Mouse (Mus musculus) MEL (cell line): ENCODE measurements around the gene Hsd3b7.

ENCODE experiments used
- CHD2 ChIP-seq: IDR thresholded peaks from 2 replicates; pipeline ENCODE4 v1.6.1; 2011; ENCODE audit warnings: low read length, improper control_type of control experiment
- CTCF ChIP-seq, 3 experiments: IDR thresholded peaks in 2 of 3; conservative IDR thresholded peaks in 1 of 3; 2 replicates each; pipeline ENCODE4 v1.5.1; 2011 to 2012; ENCODE audit warnings: low read length in 3 of 3, low read depth in 2 of 3, mild to moderate bottlenecking in 2 of 3, improper control_type of control experiment in 1 of 3, inconsistent platforms in 1 of 3, mixed read lengths in 1 of 3, moderate library complexity in 1 of 3; ENCODE audit not compliant: control insufficient read depth in 1 of 3, insufficient read depth in 1 of 3, poor library complexity in 1 of 3, severe bottlenecking in 1 of 3
- ELF1 ChIP-seq: IDR thresholded peaks from 2 replicates; pipeline ENCODE4 v1.6.1; 2014; ENCODE audit warnings: low read depth, mild to moderate bottlenecking, inconsistent platforms, low read length, improper control_type of control experiment, moderate library complexity
- EP300 ChIP-seq, 2 experiments: IDR thresholded peaks; 2 replicates each; pipeline ENCODE4 v1.6.1; 2011; ENCODE audit warnings: improper control_type of control experiment in 2 of 2, low read length in 2 of 2, low read depth in 1 of 2, mild to moderate bottlenecking in 1 of 2
- JUND ChIP-seq: IDR thresholded peaks from 2 replicates; pipeline ENCODE4 v1.6.1; 2011; ENCODE audit warnings: low read depth, mild to moderate bottlenecking, improper control_type of control experiment, low read length
- MAX ChIP-seq: IDR thresholded peaks from 2 replicates; pipeline ENCODE4 v1.6.1; 2011; ENCODE audit warnings: low read length, improper control_type of control experiment
- MYC ChIP-seq: IDR thresholded peaks from 2 replicates; pipeline ENCODE4 v1.6.1; 2011; ENCODE audit warnings: low read depth, mild to moderate bottlenecking, low read length, improper control_type of control experiment, moderate library complexity
- NRF1 ChIP-seq: IDR thresholded peaks from 2 replicates; pipeline ENCODE4 v1.6.1; 2014; ENCODE audit warnings: low read depth, mild to moderate bottlenecking, inconsistent platforms, low read length, improper control_type of control experiment, moderate library complexity; ENCODE audit not compliant: poor library complexity, insufficient read depth, severe bottlenecking
- POLR2A ChIP-seq, 2 experiments: IDR thresholded peaks; 2 replicates each; pipeline ENCODE4 v1.6.1; 2011 to 2012; ENCODE audit warnings: low read length in 2 of 2, mild to moderate bottlenecking in 2 of 2, control low read depth in 1 of 2, improper control_type of control experiment in 1 of 2, low read depth in 1 of 2, moderate library complexity in 1 of 2; ENCODE audit not compliant: control insufficient read depth in 1 of 2, insufficient read depth in 1 of 2, poor library complexity in 1 of 2
- POLR2AphosphoS2 ChIP-seq: IDR thresholded peaks from 2 replicates; pipeline ENCODE4 v1.6.1; 2011; ENCODE audit warnings: low read length, improper control_type of control experiment
- TBP ChIP-seq: IDR thresholded peaks from 2 replicates; pipeline ENCODE4 v1.8.0; 2011; ENCODE audit warnings: low read depth, low read length, improper control_type of control experiment
- USF1 ChIP-seq: IDR thresholded peaks from 2 replicates; pipeline ENCODE4 v1.6.1; 2014; ENCODE audit warnings: low read depth, mild to moderate bottlenecking, inconsistent platforms, low read length, improper control_type of control experiment, moderate library complexity
- USF2 ChIP-seq, 2 experiments: IDR thresholded peaks; 2 replicates each; pipeline ENCODE4 v1.6.1; 2011 to 2012; ENCODE audit warnings: improper control_type of control experiment in 2 of 2, low read length in 2 of 2, borderline replicate concordance in 1 of 2, inconsistent platforms in 1 of 2, low read depth in 1 of 2, mild to moderate bottlenecking in 1 of 2; ENCODE audit not compliant: insufficient read depth in 1 of 2

DNA sequence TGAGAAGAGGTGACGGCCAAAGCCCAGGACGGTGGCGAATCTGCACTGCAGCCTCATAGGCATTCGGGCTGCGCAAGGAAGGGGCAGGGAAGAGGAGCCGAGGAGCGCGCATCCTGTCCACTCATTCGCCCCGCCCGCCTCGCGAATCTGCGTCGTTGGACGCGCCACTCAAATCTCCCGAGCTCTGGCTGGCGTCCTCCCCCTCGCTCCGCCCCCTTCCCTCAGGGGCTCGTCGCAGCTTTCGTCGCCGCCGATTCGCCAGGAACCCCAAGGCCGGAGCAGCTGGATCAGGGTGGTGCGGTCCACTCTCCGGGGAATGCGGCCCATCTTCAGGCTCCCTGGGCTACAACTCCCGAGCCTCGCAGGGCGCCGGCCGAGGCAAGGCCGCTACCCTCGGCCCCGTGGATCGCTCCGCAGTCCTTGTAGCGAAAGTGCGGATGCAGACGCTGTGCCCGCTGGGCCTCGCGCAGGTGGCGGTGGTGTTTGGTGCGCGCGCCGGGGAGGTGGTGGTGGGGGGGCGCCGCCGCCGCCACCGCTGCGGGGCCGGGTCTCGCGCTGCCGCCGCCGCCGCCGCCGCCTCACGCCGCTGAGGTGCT lies 23.4 kb upstream of the Hsd3b7 start:
- TF ChIP-seq CTCF (IDR thresholded peaks at IDR 0.05 in 2 of 3, conservative IDR thresholded peaks at IDR 0.05 in 1 of 3; ENCODE audit: control insufficient read depth in 1 of 3, insufficient read depth in 1 of 3, low read depth in 2 of 3, low read length in 3 of 3, poor library complexity in 1 of 3, severe bottlenecking in 1 of 3) = no peak
- no peak for TF ChIP-seq USF2 (IDR thresholded peaks at IDR 0.05; ENCODE audit: borderline replicate concordance in 1 of 2, insufficient read depth in 1 of 2, low read depth in 1 of 2, low read length in 2 of 2)
- no peak for TF ChIP-seq JUND
- TF ChIP-seq USF1 = 0 out of 2 replicates have a peak, but pooled peaks have one; percentile 4
- 0 out of 2 replicates have a peak, but pooled peaks have one; percentile 19 for TF ChIP-seq MYC
- TF ChIP-seq EP300 (IDR thresholded peaks at IDR 0.05; ENCODE audit: low read depth in 1 of 2, low read length in 2 of 2) = no peak
- peak; percentile 42; the same call in 1 of the 2 replicates for TF ChIP-seq CHD2
- TF ChIP-seq ELF1 = 0 out of 2 replicates have a peak, but pooled peaks have one; percentile 21
- TF ChIP-seq POLR2A (IDR thresholded peaks at IDR 0.05; ENCODE audit: control insufficient read depth in 1 of 2, insufficient read depth in 1 of 2, low read depth in 1 of 2, low read length in 2 of 2, poor library complexity in 1 of 2) = peak in 1 of 2 experiments; percentile 40; a peak in 2 of 4 replicates
- peak; percentile 2; the same call in 1 of the 2 replicates for TF ChIP-seq MAX
- peak; percentile 54; the same call in 1 of the 2 replicates for TF ChIP-seq NRF1
- no peak for TF ChIP-seq POLR2AphosphoS2
- no peak; the same call in 1 of the 2 replicates for TF ChIP-seq TBP
